Mouse (Mus musculus) lung, postnatal 0 days (tissue): ENCODE results near the gene Atp2b1.

ENCODE experiments used
- CTCF ChIP-seq: IDR thresholded peaks from 2 replicates; pipeline ENCODE4 v1.5.1; 2016; ENCODE audit warnings: antibody characterized with exemption, mild to moderate bottlenecking
- EP300 ChIP-seq: IDR thresholded peaks from 2 replicates; pipeline ENCODE4 v1.6.1; 2016; ENCODE audit warnings: antibody characterized with exemption, mild to moderate bottlenecking, control low read depth

GRCm38 (mm10) chr10:98993186-98993585, 79.0 kb downstream of the Atp2b1 start:
- TF ChIP-seq EP300 (no peak), CTCF (no peak)
